Mouse (Mus musculus) yolk sac, embryonic 10.5 days (tissue): Measurements from ENCODE around the gene Lekr1.

ENCODE experiments used
- DNase-seq: peaks from one replicate; pipeline ENCODE4 v3.0.0-alpha.2; 2017; ENCODE audit warnings: low spot score

The Lekr1 gene

DNA sequence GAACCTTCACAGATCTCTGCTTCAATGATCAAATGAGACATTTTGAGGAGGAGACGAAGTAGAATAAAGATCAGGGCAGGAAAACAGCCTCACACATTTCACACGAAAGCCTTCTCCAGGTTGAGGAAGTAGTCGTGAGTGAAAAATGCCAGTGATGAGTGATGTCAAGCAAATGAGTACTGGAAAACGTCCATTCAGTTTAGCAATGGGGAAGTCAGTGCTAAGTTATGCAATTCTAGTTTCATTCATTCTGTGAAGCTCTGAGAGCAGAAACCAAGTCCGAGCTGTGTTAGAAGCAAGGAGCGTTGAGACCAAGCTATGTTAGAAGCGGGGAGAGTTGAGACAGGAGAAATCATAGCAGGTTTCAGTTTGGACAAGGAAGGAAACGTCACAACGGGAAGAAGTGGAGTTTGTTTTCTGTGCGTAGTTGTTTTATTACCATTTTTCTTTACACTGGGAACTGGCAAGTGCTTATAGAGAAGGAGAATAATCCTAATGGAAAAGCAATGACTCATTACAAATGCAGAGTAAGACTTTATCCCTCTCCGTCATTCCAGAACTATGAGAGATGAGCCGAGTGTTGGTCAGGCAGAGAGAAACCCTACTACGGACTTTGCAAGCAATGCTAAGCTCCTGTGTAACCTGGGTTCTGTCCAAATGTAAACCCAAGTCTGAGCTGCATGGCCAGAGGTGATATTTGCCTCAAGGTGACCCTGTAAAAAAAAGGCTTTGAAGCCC is 207.2 kb downstream of the Lekr1 start:
- DNase-seq = no peak
